ENCODE assay signal across 9 mouse cellular contexts in genomic region chr2:26661143-26661752, GRCm38 (mm10). TPM values are rescaled to one million over a fixed set of nuclear protein-coding genes. Genes with fewer than 3 reads are reported as not detected.
A peak's percentile ranks its signal among the peaks of the same experiment; 100 is the strongest.
DNase-seq lines count a peak whose midpoint lies in the region; ATAC-seq lines count a peak whose summit lies in the region.
"Had no signal": no experiment of that assay in that cellular context is flagged by ENCODE, and none has a peak within 500 bp of the region (broad histone marks: within the 10 kb centered on the region; RNA-seq: fewer than 3 reads in every experiment).

No protein-coding gene starts in this region.

- H3K4me2 ChIP-seq in kidney, embryonic 15.5 days, result peak overlapping the region; percentile 71
- peak overlapping the region; percentile 64 for H3K4me2 ChIP-seq in hindbrain, embryonic 14.5 days (replicated peaks)
- H3K4me2 ChIP-seq in midbrain, embryonic 12.5 days (replicated peaks), result peak overlapping the region; percentile 62

- no peak overlapping the region for H3K27ac ChIP-seq in kidney, embryonic 15.5 days
- no peak overlapping the region for H3K27ac ChIP-seq in hindbrain, embryonic 14.5 days
- H3K27ac ChIP-seq in midbrain, embryonic 12.5 days (replicated peaks), result no peak overlapping the region

- WGBS in kidney, embryonic 15.5 days, result 1% methylated on average over 16 of the region's 20 CpGs
- under 1% methylated on average over 12 of the region's 20 CpGs for WGBS in hindbrain, embryonic 14.5 days
- WGBS in midbrain, embryonic 12.5 days, result 0% methylated on average over 15 of the region's 20 CpGs

- H3K27me3 ChIP-seq in kidney, embryonic 15.5 days, result no peaks in the 10 kb centered on the region
- H3K27me3 ChIP-seq in hindbrain, embryonic 14.5 days (ENCODE audit: control insufficient read depth, insufficient read depth, low read length), result no peaks in the 10 kb centered on the region
- H3K27me3 ChIP-seq in midbrain, embryonic 12.5 days, result peaks cover 4% of the 10 kb centered on the region; the same call in 1 of the 2 replicates

- H3K9me3 ChIP-seq in kidney, embryonic 15.5 days (replicated peaks), result no peaks in the 10 kb centered on the region
- no peaks in the 10 kb centered on the region for H3K9me3 ChIP-seq in hindbrain, embryonic 14.5 days (ENCODE audit: control insufficient read depth, low read length)
- H3K9me3 ChIP-seq in midbrain, embryonic 12.5 days, result no peaks in the 10 kb centered on the region

- H3K36me3 ChIP-seq in kidney, embryonic 15.5 days, result no peaks in the 10 kb centered on the region
- H3K36me3 ChIP-seq in hindbrain, embryonic 14.5 days (replicated peaks; ENCODE audit: control insufficient read depth, insufficient read depth), result no peaks in the 10 kb centered on the region
- no peaks in the 10 kb centered on the region for H3K36me3 ChIP-seq in midbrain, embryonic 12.5 days

- H3K9ac ChIP-seq in kidney, embryonic 15.5 days, result no peak overlapping the region
- H3K9ac ChIP-seq in hindbrain, embryonic 14.5 days, result peak overlapping the region; percentile 50
- H3K9ac ChIP-seq in midbrain, embryonic 12.5 days (replicated peaks), result peak overlapping the region; percentile 37

- no peak for DNase-seq in kidney, adult 8-10 months
- peak; percentile 53 for DNase-seq in ZHBTc4 (ENCODE audit: low read depth, low spot score)
- peak; percentile 38 for DNase-seq in hindbrain, embryonic 14.5 days (ENCODE audit: low spot score)
- DNase-seq in left cerebral cortex, adult 8-10 months (ENCODE audit: low spot score in 2 of 2), result no peak
- no peak for DNase-seq in cerebellum, adult 18-20 months
- DNase-seq in ovary, postnatal 10 days (ENCODE audit: low spot score), result no peak

- ATAC-seq in kidney, embryonic 15.5 days (replicated peaks; ENCODE audit: low FRiP score), result peak; percentile 29; the same call in 1 of the 2 replicates
- ATAC-seq in hindbrain, embryonic 14.5 days (ENCODE audit: low FRiP score), result peak; percentile 40; the same call in 1 of the 2 replicates
- no peak for ATAC-seq in midbrain, embryonic 12.5 days (ENCODE audit: low FRiP score, low read depth)

- peaks cover 7% of the 10 kb centered on the region; the same call in 1 of the 2 replicates for H3K4me1 ChIP-seq in kidney, embryonic 15.5 days
- H3K4me1 ChIP-seq in hindbrain, embryonic 14.5 days (replicated peaks; ENCODE audit: control insufficient read depth, insufficient read depth, low read length), result no peaks in the 10 kb centered on the region
- no peaks in the 10 kb centered on the region for H3K4me1 ChIP-seq in midbrain, embryonic 12.5 days

- H3K4me3 ChIP-seq in kidney, embryonic 15.5 days (replicated peaks), result peak overlapping the region; percentile 34
- peak overlapping the region; percentile 33 for H3K4me3 ChIP-seq in hindbrain, embryonic 14.5 days (replicated peaks; ENCODE audit: low read length)
- H3K4me3 ChIP-seq in midbrain, embryonic 12.5 days, result peak overlapping the region; percentile 34
- H3K4me3 ChIP-seq: myocyte had no signal

RNA-seq across cellular contexts. Expression of gene Lcn4, which starts 9.8 kb away (rescaled TPM):
- polyA plus RNA-seq in kidney, embryonic 15.5 days (2015; fragmentation: Nextera tagmentation; extraction: Ambion mirVana), result not detected in 2 replicates
- not detected in 2 replicates for polyA plus RNA-seq in hindbrain, embryonic 14.5 days (2014; fragmentation: Nextera tagmentation; extraction: Ambion mirVana)
- polyA plus RNA-seq in midbrain, embryonic 12.5 days (2016; fragmentation: Nextera tagmentation; extraction: Ambion mirVana), result not detected in 2 replicates
- not detected for total RNA-seq in left cerebral cortex, adult 8-10 months (2022)
- polyA plus RNA-seq: myocyte had no signal

RNA-seq across cellular contexts. Expression of gene Fam69b, which starts 33.0 kb away (rescaled TPM):
- 32.9 and 33.1 TPM in 2 replicates for polyA plus RNA-seq in kidney, embryonic 15.5 days (2015; fragmentation: Nextera tagmentation; extraction: Ambion mirVana)
- polyA plus RNA-seq in hindbrain, embryonic 14.5 days (2014; fragmentation: Nextera tagmentation; extraction: Ambion mirVana), result 128 and 136 TPM in 2 replicates
- polyA plus RNA-seq in midbrain, embryonic 12.5 days (2016; fragmentation: Nextera tagmentation; extraction: Ambion mirVana), result 75.1 and 77.5 TPM in 2 replicates
- total RNA-seq in left cerebral cortex, adult 8-10 months (2022), result 10 to 100 TPM; 69.1 to 74.8 (median 73.2) TPM

RNA-seq across cellular contexts. Expression of gene Agpat2, which starts 57.0 kb away (rescaled TPM):
- polyA plus RNA-seq in kidney, embryonic 15.5 days (2015; fragmentation: Nextera tagmentation; extraction: Ambion mirVana), result 41.7 and 47.7 TPM in 2 replicates
- polyA plus RNA-seq in hindbrain, embryonic 14.5 days (2014; fragmentation: Nextera tagmentation; extraction: Ambion mirVana), result 5.6 and 6.6 TPM in 2 replicates
- polyA plus RNA-seq in midbrain, embryonic 12.5 days (2016; fragmentation: Nextera tagmentation; extraction: Ambion mirVana), result 6.9 and 9.6 TPM in 2 replicates
- total RNA-seq in left cerebral cortex, adult 8-10 months (2022), result 1 to 10 TPM; 1.5 to 3.9 (median 3.6) TPM

Comparison
In these comparisons a context has a peak if more than half of its experiments do, and no peak if none do; other contexts are left out.
1. DNase-seq: peak in ZHBTc4 (single experiment) and hindbrain, embryonic 14.5 days (single experiment); none in kidney, adult 8-10 months (0 of 2), left cerebral cortex, adult 8-10 months (0 of 2), cerebellum, adult 18-20 months (0 of 2) and ovary, postnatal 10 days (single experiment).
2. Peak in every context shown above with its lines, with median percentiles within 50 percentile points of each other: H3K4me2 ChIP-seq and H3K4me3 ChIP-seq.